Comparison of ENCODE assay signal across 8 mouse cellular contexts in genomic region chrX:107402481-107402880, GRCm38 (mm10). TPM values are rescaled to one million over a fixed set of nuclear protein-coding genes. Genes with fewer than 3 reads are reported as not detected.
DNase-seq lines count a peak whose midpoint lies in the region; ATAC-seq and TF ChIP-seq lines count a peak whose summit lies in the region.

No protein-coding gene starts in this region.

- no peak for TF ChIP-seq EP300 in liver, embryonic 14.5 days (IDR thresholded peaks at IDR 0.05; ENCODE audit: low read depth)

- H3K4me1 ChIP-seq in lung, embryonic 14.5 days (ENCODE audit: insufficient read depth) = no peaks in the 10 kb centered on the region
- H3K4me1 ChIP-seq in cortical plate, adult 2 months (ENCODE audit: control insufficient read depth, insufficient read depth, low read length) = no peaks in the 10 kb centered on the region
- peaks cover 4% of the 10 kb centered on the region; the same call in 1 of the 2 replicates for H3K4me1 ChIP-seq in hindbrain, embryonic 10.5 days (replicated peaks)
- no peaks in the 10 kb centered on the region for H3K4me1 ChIP-seq in liver, embryonic 14.5 days (replicated peaks; ENCODE audit: control insufficient read depth in 2 of 2, insufficient read depth in 2 of 2, low read length in 1 of 2)

- no peaks in the 10 kb centered on the region for H3K27me3 ChIP-seq in lung, embryonic 14.5 days (ENCODE audit: insufficient read depth, low read length)
- H3K27me3 ChIP-seq in hindbrain, embryonic 10.5 days (ENCODE audit: insufficient read depth, poor library complexity, severe bottlenecking) = peaks cover 20% of the 10 kb centered on the region
- H3K27me3 ChIP-seq in liver, embryonic 14.5 days (ENCODE audit: control insufficient read depth, insufficient read depth, low read length) = no peaks in the 10 kb centered on the region

- H3K4me2 ChIP-seq in lung, embryonic 14.5 days = peak overlapping the region; percentile 60
- peak overlapping the region; percentile 63 for H3K4me2 ChIP-seq in liver, embryonic 14.5 days (ENCODE audit: low read depth)

- peak overlapping the region; percentile 59 for H3K9ac ChIP-seq in lung, embryonic 14.5 days
- no peak overlapping the region; the same call in 1 of the 2 replicates for H3K9ac ChIP-seq in liver, embryonic 14.5 days (replicated peaks)

- H3K4me3 ChIP-seq in lung, embryonic 14.5 days (ENCODE audit: low read depth, low read length) = peak overlapping the region; percentile 53
- peak overlapping the region; percentile 76 for H3K4me3 ChIP-seq in cortical plate, adult 2 months (ENCODE audit: insufficient read depth, low read length)
- peak overlapping the region; percentile 55 for H3K4me3 ChIP-seq in hindbrain, embryonic 10.5 days
- H3K4me3 ChIP-seq in liver, embryonic 14.5 days (ENCODE audit: insufficient read depth in 1 of 2, low read depth in 2 of 2, low read length in 2 of 2) = peak overlapping the region; percentile 51 to 63

- WGBS in lung, embryonic 14.5 days = 11% methylated on average over 18 of the region's 18 CpGs
- 23% methylated on average over 18 of the region's 18 CpGs for WGBS in hindbrain, embryonic 10.5 days
- WGBS in liver, embryonic 14.5 days (ENCODE audit: insufficient replicate concordance) = 18% methylated on average over 18 of the region's 18 CpGs

- TF ChIP-seq POLR2A in cortical plate, adult 2 months (IDR thresholded peaks at IDR 0.05; ENCODE audit: extremely low read depth, insufficient read depth, low read length) = no peak

- ATAC-seq in lung, embryonic 14.5 days (ENCODE audit: insufficient read depth) = no peak; the same call in 1 of the 2 replicates
- ATAC-seq in liver, embryonic 14.5 days (ENCODE audit: insufficient read depth) = no peak

- no peak for TF ChIP-seq CTCF in lung, embryonic 14.5 days (IDR thresholded peaks at IDR 0.05; ENCODE audit: low read depth)
- TF ChIP-seq CTCF in cortical plate, adult 2 months (IDR thresholded peaks at IDR 0.05; ENCODE audit: extremely low read depth, insufficient read depth, low read length) = no peak
- no peak for TF ChIP-seq CTCF in liver, embryonic 14.5 days (IDR thresholded peaks at IDR 0.05; ENCODE audit: low read depth)

- H3K9me3 ChIP-seq in lung, embryonic 14.5 days (ENCODE audit: low read depth, low read length) = no peaks in the 10 kb centered on the region
- no peaks in the 10 kb centered on the region for H3K9me3 ChIP-seq in hindbrain, embryonic 10.5 days
- H3K9me3 ChIP-seq in liver, embryonic 14.5 days (ENCODE audit: control insufficient read depth, low read length) = no peaks in the 10 kb centered on the region

- peak overlapping the region; percentile 69 for H3K27ac ChIP-seq in lung, embryonic 14.5 days (ENCODE audit: low read depth)
- H3K27ac ChIP-seq in cortical plate, adult 2 months (ENCODE audit: insufficient read depth, low read length) = peak overlapping the region; percentile 35; the same call in 1 of the 2 replicates
- H3K27ac ChIP-seq in hindbrain, embryonic 10.5 days = no peak overlapping the region; the same call in 1 of the 2 replicates
- H3K27ac ChIP-seq in liver, embryonic 14.5 days = no peak overlapping the region

- 0 out of 2 replicates have a peak, but pooled peaks cover 3% of the 10 kb centered on the region for H3K36me3 ChIP-seq in lung, embryonic 14.5 days (ENCODE audit: insufficient read depth)
- H3K36me3 ChIP-seq in hindbrain, embryonic 10.5 days = no peaks in the 10 kb centered on the region
- no peaks in the 10 kb centered on the region for H3K36me3 ChIP-seq in liver, embryonic 14.5 days (replicated peaks; ENCODE audit: control insufficient read depth, insufficient read depth, low read depth)

- peak; percentile 64 for DNase-seq in lung, embryonic 14.5 days
- DNase-seq in lung, adult 18-20 months = no peak
- peak; percentile 2 for DNase-seq in hindbrain, embryonic 10.5 days (ENCODE audit: low spot score)
- no peak for DNase-seq in liver, embryonic 14.5 days (ENCODE audit: low read depth in 3 of 3, low spot score in 3 of 3)
- DNase-seq in retina, postnatal 1 day = peak; percentile 51
- DNase-seq in layer of hippocampus, postnatal 36 days = no peak
- DNase-seq in cerebellum, adult 8-10 months = no peak

RNA-seq across cellular contexts. Expression of gene Itm2a, which starts 0.7 kb away (rescaled TPM):
- polyA plus RNA-seq in lung, embryonic 14.5 days (2014; fragmentation: Nextera tagmentation; extraction: Ambion mirVana) = 268 and 294 TPM in 2 replicates
- 106 and 112 TPM in 2 replicates for polyA plus RNA-seq in cortical plate, adult 2 months (2012; rRNA removed)
- 65.4 and 66.0 TPM in 2 replicates for polyA plus RNA-seq in hindbrain, embryonic 10.5 days (2016; fragmentation: Nextera tagmentation; extraction: Ambion mirVana)
- polyA plus RNA-seq in liver, embryonic 14.5 days (2012; rRNA removed) = 41.5 and 55.4 TPM in 2 replicates
- polyA plus RNA-seq in liver, embryonic 14.5 days (2014; fragmentation: Nextera tagmentation; extraction: Ambion mirVana) = 145 and 148 TPM in 2 replicates
- total RNA-seq in layer of hippocampus, postnatal 36 days (2021) = 10 to 100 TPM; 41.8 to 47.4 TPM

Comparison
In these comparisons a context has a peak if more than half of its experiments do, and no peak if none do; other contexts are left out.
1. DNase-seq: peak in lung, embryonic 14.5 days (single experiment), hindbrain, embryonic 10.5 days (single experiment) and retina, postnatal 1 day (single experiment); none in lung, adult 18-20 months (0 of 2), liver, embryonic 14.5 days (0 of 3), layer of hippocampus, postnatal 36 days (0 of 2) and cerebellum, adult 8-10 months (single experiment).
2. H3K27ac ChIP-seq: peak in lung, embryonic 14.5 days (single experiment) and cortical plate, adult 2 months (single experiment); none in hindbrain, embryonic 10.5 days (single experiment) and liver, embryonic 14.5 days (single experiment).
3. Peak in every context shown above with its lines, with median percentiles within 50 percentile points of each other: H3K4me3 ChIP-seq.